Mouse (Mus musculus): ENCODE measurements around the gene Tmem63a.
"Not testable (repeated sequence)": the region's sequence is repeated elsewhere in the genome, so short reads cannot be mapped to it uniquely, and the experiment has no call there.

GRCm38 (mm10) chr1:180894088-180894987 is 47.8 kb upstream of the Tmem63a start:
- TF ChIP-seq FLI1 (IDR thresholded peaks at IDR 0.05; ENCODE audit: low read length); GATA1 (IDR thresholded peaks at IDR 0.05; ENCODE audit: borderline replicate concordance, low read length): not testable (repeated sequence)

Measured in megakaryocyte, embryonic 14.5 days (primary cell).